In the genomic region with DNA sequence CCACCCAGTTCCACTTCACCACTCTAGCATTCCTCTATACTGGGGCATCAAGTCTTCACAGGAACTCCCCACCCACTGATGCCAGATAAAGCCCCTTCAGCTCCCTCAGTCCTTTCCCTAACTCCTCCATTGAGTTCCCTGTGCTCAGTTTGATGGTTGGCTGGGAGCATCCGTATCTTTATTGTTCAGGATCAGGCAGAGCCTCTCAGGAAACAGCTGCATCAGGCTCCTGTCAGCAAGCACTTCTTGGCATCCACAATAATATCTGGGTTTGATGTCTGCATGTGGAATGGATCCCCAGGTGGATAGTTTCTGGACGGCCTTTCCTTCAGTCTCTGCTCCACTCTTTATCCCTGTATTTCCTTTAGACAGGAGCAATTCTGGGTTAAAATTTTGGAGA, we compare ENCODE assay signal across 30 mouse cellular contexts.
"Had no signal": no experiment of that assay in that cellular context is flagged by ENCODE, and none has a peak within 500 bp of the region (broad histone marks: within the 10 kb centered on the region; RNA-seq: fewer than 3 reads in every experiment).

No protein-coding gene starts in this region.

- ATAC-seq: hindbrain, embryonic 16.5 days; hindbrain, postnatal 0 days; inflammation-experienced regulatory T-cells, adult 6 months had no signal

- H3K4me3 ChIP-seq: heart, embryonic 10.5 days; heart, embryonic 13.5 days; heart, embryonic 15.5 days; hindbrain, embryonic 10.5 days; hindbrain, embryonic 12.5 days; hindbrain, embryonic 13.5 days; hindbrain, embryonic 15.5 days; intestine, embryonic 15.5 days; kidney, embryonic 15.5 days; layer of hippocampus, adult 2 months; left cerebral cortex, adult 2 months had no signal

- H3K4me2 ChIP-seq: heart, embryonic 11.5 days; heart, embryonic 13.5 days; heart, embryonic 15.5 days; hindbrain, embryonic 12.5 days; hindbrain, embryonic 13.5 days; hindbrain, embryonic 14.5 days; hindbrain, embryonic 15.5 days; intestine, embryonic 15.5 days; kidney, embryonic 15.5 days had no signal

- H3K9me3 ChIP-seq: heart, embryonic 10.5 days; heart, embryonic 13.5 days; heart, embryonic 15.5 days; hindbrain, embryonic 10.5 days; hindbrain, embryonic 12.5 days; hindbrain, embryonic 13.5 days; hindbrain, embryonic 15.5 days; intestine, embryonic 15.5 days; kidney, embryonic 15.5 days had no signal

- H3K36me3 ChIP-seq: heart, embryonic 10.5 days; heart, embryonic 13.5 days; heart, embryonic 15.5 days; hindbrain, embryonic 10.5 days; hindbrain, embryonic 12.5 days; hindbrain, embryonic 13.5 days; hindbrain, embryonic 15.5 days; intestine, embryonic 15.5 days; kidney, embryonic 15.5 days had no signal

- H3K4me1 ChIP-seq: heart, embryonic 15.5 days; hindbrain, embryonic 10.5 days; hindbrain, embryonic 12.5 days; hindbrain, embryonic 15.5 days; intestine, embryonic 15.5 days had no signal

- H3K27me3 ChIP-seq: heart, embryonic 13.5 days; heart, embryonic 15.5 days; hindbrain, embryonic 12.5 days; hindbrain, embryonic 13.5 days; hindbrain, embryonic 15.5 days; intestine, embryonic 15.5 days; kidney, embryonic 15.5 days had no signal

- DNase-seq: heart, postnatal 14 days; heart, postnatal 36 days; heart, postnatal 4 days; kidney, adult 11 months; kidney, adult 18-20 months; kidney, adult 2 months; kidney, adult 8-10 months; kidney, adult 9 months; kidney, postnatal 10 days; kidney, postnatal 25 days; kidney, postnatal 36 days; layer of hippocampus, adult 9-11 months; layer of hippocampus, postnatal 36 days had no signal

- H3K9ac ChIP-seq: heart, embryonic 13.5 days; heart, embryonic 15.5 days; hindbrain, embryonic 12.5 days; hindbrain, embryonic 13.5 days; hindbrain, embryonic 14.5 days; hindbrain, embryonic 15.5 days; intestine, embryonic 15.5 days; kidney, embryonic 15.5 days had no signal

- H3K27ac ChIP-seq: heart, embryonic 10.5 days; heart, embryonic 13.5 days; heart, embryonic 15.5 days; hindbrain, embryonic 10.5 days; hindbrain, embryonic 12.5 days; hindbrain, embryonic 13.5 days; hindbrain, embryonic 14.5 days; hindbrain, embryonic 15.5 days; hindbrain, postnatal 0 days; intestine, embryonic 15.5 days; kidney, embryonic 15.5 days; kidney, postnatal 0 days; layer of hippocampus, adult 2 months; left cerebral cortex, adult 2 months had no signal
